Mouse (Mus musculus) CD4-positive naive resting alpha-beta T cell, adult 76 days (primary cell): Measurements from ENCODE around the gene Taf9. TPM values are rescaled to one million over a fixed set of nuclear protein-coding genes. Genes with fewer than 3 reads are reported as not detected.

Source experiments
- total RNA-seq: library from RNA; stranded (reverse); gene quantifications from one replicate; pipeline ENCODE4 v1.2.4, GENCODE M21; 2023

Taf9 gene
- 10.1 TPM for total RNA-seq

GRCm38 (mm10) chr13:100651439-100652186 lies at the start of gene Taf9:
Gene Taf9 (plus strand): TSS chr13:100651579.

GRCm38 (mm10) chr13:100616181-100617087 lies 34.9 kb upstream of the Taf9 start, which contains the start of gene Marveld2:
Gene Marveld2 (minus strand): TSS chr13:100616971.

GRCm38 (mm10) chr13:100650550-100651438 lies 585 bp upstream of the Taf9 start, which contains the start of the genes Ak6 and Rad17:
Gene Ak6 (plus strand): TSS chr13:100650979.
Gene Rad17 (minus strand): TSS chr13:100651051.

GRCm38 (mm10) chr13:100669291-100670022 lies 18.1 kb downstream of the Taf9 start, which contains the start of gene Ccdc125:
Gene Ccdc125 (plus strand): TSS chr13:100669717.

Other genes starting within 250 kb of the Taf9 start
- not detected for gene Naip1, start 198.7 kb upstream of the Taf9 start, total RNA-seq
- 40.6 TPM for gene Gtf2h2, start 159.0 kb upstream of the Taf9 start, total RNA-seq
- not detected for gene Ocln, start 98.9 kb upstream of the Taf9 start, total RNA-seq
- gene Marveld2, start 34.6 kb upstream of the Taf9 start, total RNA-seq, result 3.1 TPM
- 59.6 TPM for gene Ak6, start 600 bp upstream of the Taf9 start, total RNA-seq
- 21.3 TPM for gene Rad17, start 528 bp upstream of the Taf9 start, total RNA-seq
- gene Ccdc125, start 18.1 kb downstream of the Taf9 start, total RNA-seq, result 12.8 TPM
- gene Cdk7, start 79.4 kb downstream of the Taf9 start, total RNA-seq, result 34.2 TPM
- gene Mrps36, start 93.1 kb downstream of the Taf9 start, total RNA-seq, result 18.8 TPM
- gene Cenph, start 124.3 kb downstream of the Taf9 start, total RNA-seq, result 0.91 TPM
- 2.4 TPM for gene Ccnb1, start 135.0 kb downstream of the Taf9 start, total RNA-seq
- 50.2 TPM for gene Slc30a5, start 181.8 kb downstream of the Taf9 start, total RNA-seq